Mouse (Mus musculus) limb, embryonic 10.5 days (tissue): Measurements from ENCODE around the gene Smurf1. TPM values are rescaled to one million over a fixed set of nuclear protein-coding genes. Genes with fewer than 3 reads are reported as not detected.

Experiments used
- DNase-seq: peaks from one replicate; pipeline ENCODE4 v3.0.0-alpha.2; 2017; ENCODE audit warnings: low spot score
- H3K27ac ChIP-seq: fragments of 300-500 bp; sonication (generic); 2 replicates; pipeline ENCODE4 v1.5.1; 2016; ENCODE audit warnings: mild to moderate bottlenecking
- H3K27me3 ChIP-seq: fragments of 300-500 bp; sonication (generic); 2 replicates; pipeline ENCODE4 v1.6.1; 2016; ENCODE audit warnings: low read depth, mild to moderate bottlenecking; ENCODE audit not compliant: poor library complexity, severe bottlenecking
- H3K36me3 ChIP-seq: fragments of 300-500 bp; sonication (generic); 2 replicates; pipeline ENCODE4 v1.6.1; 2016; ENCODE audit warnings: mild to moderate bottlenecking, moderate library complexity
- H3K4me1 ChIP-seq: fragments of 300-500 bp; sonication (generic); 2 replicates; pipeline ENCODE4 v1.6.1; 2016
- H3K4me3 ChIP-seq: fragments of 300-500 bp; sonication (generic); 2 replicates; pipeline ENCODE4 v1.5.1; 2016; ENCODE audit warnings: mild to moderate bottlenecking, moderate library complexity
- H3K9me3 ChIP-seq: fragments of 300-500 bp; sonication (generic); replicated peaks from 2 replicates; pipeline ENCODE4 v1.6.1; 2016; ENCODE audit warnings: mild to moderate bottlenecking
- WGBS: fragments of 180-500 bp; shearing (Covaris S2); methylation state at CpG from one replicate; pipeline ENCODE4 v1.1.7; 2016; 5-methylcytosine and 5-hydroxymethylcytosine counted together
- polyA plus RNA-seq: library from polyadenylated mRNA; unstranded; fragments of >200 nt; fragmentation: Nextera tagmentation; extraction: Ambion mirVana; gene quantifications from 2 replicates; pipeline ENCODE4 v1.2.1, GENCODE M21; 2016

Smurf1 gene
- polyA plus RNA-seq, 1 experiment from 2014 or later: 19.4 TPM

DNA sequence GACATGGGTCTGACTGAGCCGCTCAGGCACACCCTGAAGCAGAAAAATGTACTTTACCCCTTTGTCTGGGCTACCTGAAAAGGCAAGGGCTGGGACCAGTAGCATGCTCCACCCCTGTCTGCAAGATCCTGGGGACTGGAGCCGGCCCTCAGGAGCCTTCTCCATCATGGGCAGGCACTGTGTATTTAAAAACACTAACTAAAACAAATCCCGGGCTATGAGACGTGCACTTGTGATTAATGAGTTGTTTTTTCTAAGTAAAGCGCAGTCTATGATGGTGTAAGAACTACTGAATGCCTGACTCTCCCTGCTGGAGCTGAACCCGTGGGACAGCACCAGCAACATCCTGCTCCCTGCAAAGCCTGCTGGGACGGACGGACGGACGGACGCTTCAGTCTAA is 17.2 kb downstream of the Smurf1 start:
- no peaks in the 10 kb centered on the region for H3K36me3 ChIP-seq
- no peak overlapping the region for H3K27ac ChIP-seq
- H3K9me3 ChIP-seq: no peaks in the 10 kb centered on the region
- WGBS: 75% methylated on average over 11 of the region's 11 CpGs
- H3K4me1 ChIP-seq: peaks cover 7% of the 10 kb centered on the region
- H3K27me3 ChIP-seq: no peaks in the 10 kb centered on the region
- no peak for DNase-seq
- no peak overlapping the region for H3K4me3 ChIP-seq

DNA sequence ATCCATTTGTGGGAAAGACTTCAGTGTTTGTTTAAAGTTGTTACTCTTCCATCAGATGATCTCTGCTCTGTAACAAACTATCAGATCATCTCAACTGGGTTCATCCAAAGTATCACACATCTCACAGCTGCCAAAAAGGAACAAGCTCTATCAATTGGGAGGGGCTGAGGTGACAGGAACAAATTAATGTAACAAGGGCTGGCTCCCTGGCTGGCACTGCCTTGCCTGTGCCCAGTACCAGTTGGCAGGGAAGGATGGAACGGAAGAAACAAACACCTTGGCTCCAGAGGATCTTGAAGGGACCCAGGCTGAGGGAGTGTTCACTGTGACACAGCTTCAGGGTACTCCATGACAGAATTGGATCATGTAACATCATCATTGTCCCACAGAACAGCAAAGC is 17.6 kb downstream of the Smurf1 start:
- no peak overlapping the region for H3K27ac ChIP-seq
- no peak for DNase-seq
- peaks cover 9% of the 10 kb centered on the region for H3K4me1 ChIP-seq
- WGBS: 78% methylated on average over 1 of the region's 1 CpGs
- no peak overlapping the region for H3K4me3 ChIP-seq
- no peaks in the 10 kb centered on the region for H3K27me3 ChIP-seq
- H3K36me3 ChIP-seq: no peaks in the 10 kb centered on the region
- H3K9me3 ChIP-seq: no peaks in the 10 kb centered on the region

DNA sequence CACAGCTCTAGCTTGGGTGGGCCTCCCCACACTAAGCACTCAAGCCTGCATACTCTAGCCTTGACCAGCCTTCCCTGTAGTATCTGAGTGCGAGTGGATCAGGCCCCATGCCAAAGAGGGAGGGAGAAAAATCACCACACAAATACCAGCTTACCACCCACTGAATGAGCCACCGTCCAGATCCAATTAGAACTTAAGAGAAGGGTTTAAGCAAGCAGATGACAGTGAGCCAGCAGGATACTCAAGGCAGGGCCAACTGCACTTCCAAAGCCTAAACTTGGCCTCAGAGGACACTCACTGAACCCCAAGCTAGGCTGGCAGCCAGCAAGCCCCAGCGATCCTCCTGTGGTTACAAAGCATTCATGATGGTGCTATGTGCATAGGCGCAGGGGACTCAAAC is 19.6 kb downstream of the Smurf1 start:
- H3K4me1 ChIP-seq: peaks cover 10% of the 10 kb centered on the region
- no peak overlapping the region for H3K4me3 ChIP-seq
- H3K36me3 ChIP-seq: no peaks in the 10 kb centered on the region
- no peaks in the 10 kb centered on the region for H3K27me3 ChIP-seq
- no peak for DNase-seq
- no peak overlapping the region for H3K27ac ChIP-seq
- H3K9me3 ChIP-seq: no peaks in the 10 kb centered on the region
- WGBS: 94% methylated on average over 4 of the region's 4 CpGs

DNA sequence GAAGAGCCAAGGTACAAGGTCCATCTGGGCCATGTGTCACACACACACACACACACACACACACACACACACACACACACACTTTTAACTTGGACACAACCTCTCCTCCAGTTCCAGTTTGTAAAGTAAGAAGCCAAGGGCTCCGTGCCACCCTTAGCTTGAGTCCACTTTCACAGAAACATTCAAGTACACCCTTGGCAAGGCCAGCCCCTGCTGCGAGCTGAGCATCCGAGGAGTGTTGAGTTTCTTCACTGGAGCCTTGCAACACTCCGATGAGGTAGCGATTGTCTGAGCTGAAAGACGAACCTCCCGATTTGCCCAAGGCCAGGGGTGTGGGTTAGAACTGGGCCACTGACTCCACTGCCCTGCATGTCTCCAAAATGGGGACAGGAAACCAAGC is 20.7 kb downstream of the Smurf1 start:
- Histone ChIP-seq H3K4me3 (no peak overlapping the region), H3K9me3 (no peaks in the 10 kb centered on the region), H3K27ac (no peak overlapping the region), H3K36me3 (no peaks in the 10 kb centered on the region), H3K27me3 (no peaks in the 10 kb centered on the region), H3K4me1 (peaks cover 11% of the 10 kb centered on the region)
- no peak for DNase-seq
- 90% methylated on average over 7 of the region's 7 CpGs for WGBS

DNA sequence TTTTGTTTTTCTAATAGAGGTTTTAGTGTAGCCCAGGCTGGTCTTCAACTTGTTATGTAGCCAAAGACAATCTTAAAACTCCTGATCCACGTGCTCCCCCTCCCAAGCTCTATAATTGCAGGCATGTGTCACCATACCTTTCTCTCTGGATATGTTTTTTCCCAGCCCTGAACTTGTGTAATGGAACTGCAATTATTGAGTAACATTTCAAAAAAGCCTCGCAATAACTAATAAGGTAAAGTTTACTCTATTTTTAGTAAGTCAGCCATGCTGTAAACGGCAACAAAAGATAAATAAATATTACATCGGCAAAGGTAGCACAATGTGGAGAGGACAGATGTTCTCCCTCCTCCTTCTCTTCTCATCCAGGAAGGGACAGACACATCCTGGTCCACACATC is 21.3 kb downstream of the Smurf1 start:
- WGBS: 90% methylated on average over 4 of the region's 4 CpGs
- H3K4me1 ChIP-seq: peaks cover 11% of the 10 kb centered on the region

DNA sequence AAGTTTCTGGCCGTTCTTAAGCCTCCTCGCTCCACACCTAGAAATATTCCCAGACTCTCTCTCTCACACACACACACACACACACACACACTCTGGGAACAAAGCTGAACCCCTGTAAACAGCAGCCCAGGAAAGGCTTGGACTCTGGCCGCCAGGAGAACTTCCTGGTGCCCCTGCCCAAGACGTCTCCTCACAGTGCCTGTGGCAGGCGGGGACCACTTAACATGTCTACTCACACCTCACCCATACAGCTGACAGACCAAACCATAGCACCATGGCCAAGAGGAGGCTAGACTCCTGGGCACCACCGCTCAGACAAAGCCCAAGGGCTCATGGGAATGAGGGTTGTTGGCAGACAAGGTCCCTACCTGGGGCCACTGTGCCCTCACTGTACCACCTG is 22.3 kb downstream of the Smurf1 start:
- no peak overlapping the region for H3K4me3 ChIP-seq
- no peaks in the 10 kb centered on the region for H3K36me3 ChIP-seq
- H3K27ac ChIP-seq: no peak overlapping the region
- H3K4me1 ChIP-seq: peaks cover 8% of the 10 kb centered on the region
- WGBS: 85% methylated on average over 6 of the region's 6 CpGs
- H3K27me3 ChIP-seq: no peaks in the 10 kb centered on the region
- H3K9me3 ChIP-seq: no peaks in the 10 kb centered on the region
- DNase-seq: no peak

More for the DNA sequence above, 21.3 kb downstream of the Smurf1 start:
- Histone ChIP-seq H3K4me3 (no peak overlapping the region), H3K9me3 (no peaks in the 10 kb centered on the region), H3K27ac (no peak overlapping the region), H3K36me3 (no peaks in the 10 kb centered on the region), H3K27me3 (no peaks in the 10 kb centered on the region)
- no peak for DNase-seq

DNA sequence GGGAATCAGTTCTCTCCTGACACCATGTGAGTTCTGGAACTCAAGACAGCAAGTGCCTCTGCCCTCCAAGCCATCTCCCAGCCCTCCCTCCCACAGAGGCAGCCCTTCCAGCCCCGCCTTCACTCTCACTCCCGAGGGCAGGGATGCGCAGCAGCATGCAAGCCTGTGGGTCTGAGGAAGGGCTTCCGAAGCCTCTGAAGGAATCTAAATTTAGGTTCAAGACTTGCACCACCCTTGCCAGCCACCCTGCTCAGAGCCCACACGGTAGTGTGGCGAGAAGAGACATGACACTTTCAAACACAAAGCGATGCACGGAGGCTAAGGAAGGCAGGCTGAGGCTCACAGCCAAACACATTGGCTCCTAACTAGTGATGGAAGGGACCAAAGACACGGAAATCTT is 23.2 kb downstream of the Smurf1 start:
- Histone ChIP-seq H3K9me3 (no peaks in the 10 kb centered on the region), H3K27me3 (no peaks in the 10 kb centered on the region), H3K4me3 (no peak overlapping the region), H3K36me3 (no peaks in the 10 kb centered on the region), H3K27ac (no peak overlapping the region), H3K4me1 (peaks cover 5% of the 10 kb centered on the region; the same call in 1 of the 2 replicates)
- 71% methylated on average over 9 of the region's 9 CpGs for WGBS
- DNase-seq: no peak

DNA sequence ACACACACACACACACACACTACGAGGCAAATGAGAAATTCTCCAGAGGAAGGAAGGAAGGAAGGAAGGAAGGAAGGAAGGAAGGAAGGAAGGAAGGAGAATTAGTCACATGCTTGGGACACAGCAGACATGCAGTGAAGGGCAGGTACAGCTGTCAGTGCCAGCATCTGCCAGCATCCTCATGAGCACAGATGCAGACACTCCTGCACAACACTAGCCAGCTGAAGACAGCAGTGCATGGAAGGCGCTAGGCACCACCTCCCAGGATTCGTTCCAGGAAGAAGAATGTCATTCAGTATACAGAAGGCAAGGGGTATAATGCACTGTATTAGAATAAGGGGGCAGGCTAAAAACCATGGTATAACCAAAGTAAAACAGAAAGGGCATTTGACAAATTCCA is 24.7 kb downstream of the Smurf1 start:
- peaks cover 11% of the 10 kb centered on the region; the same call in 1 of the 2 replicates for H3K4me1 ChIP-seq
- 80% methylated on average over 3 of the region's 3 CpGs for WGBS
- no peak for DNase-seq
- H3K36me3 ChIP-seq: no peaks in the 10 kb centered on the region
- H3K27ac ChIP-seq: no peak overlapping the region
- no peak overlapping the region for H3K4me3 ChIP-seq
- H3K27me3 ChIP-seq: no peaks in the 10 kb centered on the region
- H3K9me3 ChIP-seq: no peaks in the 10 kb centered on the region

DNA sequence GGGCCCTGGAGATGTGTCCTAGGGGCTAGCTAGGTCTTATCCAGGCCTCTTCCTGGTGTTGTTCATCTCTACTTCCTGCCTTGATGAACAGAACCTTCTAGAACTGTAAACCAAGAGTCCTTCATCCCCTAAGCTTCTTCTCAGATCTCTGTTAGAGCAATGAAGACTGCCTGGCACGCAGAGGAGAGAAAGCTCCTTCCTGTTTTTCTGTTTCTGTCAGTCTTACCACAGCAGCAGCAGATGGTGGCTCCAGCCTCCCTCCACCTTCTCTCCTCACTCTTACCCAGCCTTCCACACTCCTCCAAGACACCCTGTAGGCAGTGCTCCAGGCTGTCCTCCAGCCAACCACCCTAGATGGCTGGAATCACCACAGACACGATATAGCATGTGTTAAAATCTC is 28.3 kb downstream of the Smurf1 start:
- no peaks in the 10 kb centered on the region for H3K9me3 ChIP-seq
- 91% methylated on average over 2 of the region's 2 CpGs for WGBS
- no peaks in the 10 kb centered on the region for H3K36me3 ChIP-seq
- DNase-seq: no peak
- no peak overlapping the region for H3K4me3 ChIP-seq
- peaks cover 31% of the 10 kb centered on the region for H3K4me1 ChIP-seq
- no peaks in the 10 kb centered on the region for H3K27me3 ChIP-seq
- no peak overlapping the region for H3K27ac ChIP-seq

DNA sequence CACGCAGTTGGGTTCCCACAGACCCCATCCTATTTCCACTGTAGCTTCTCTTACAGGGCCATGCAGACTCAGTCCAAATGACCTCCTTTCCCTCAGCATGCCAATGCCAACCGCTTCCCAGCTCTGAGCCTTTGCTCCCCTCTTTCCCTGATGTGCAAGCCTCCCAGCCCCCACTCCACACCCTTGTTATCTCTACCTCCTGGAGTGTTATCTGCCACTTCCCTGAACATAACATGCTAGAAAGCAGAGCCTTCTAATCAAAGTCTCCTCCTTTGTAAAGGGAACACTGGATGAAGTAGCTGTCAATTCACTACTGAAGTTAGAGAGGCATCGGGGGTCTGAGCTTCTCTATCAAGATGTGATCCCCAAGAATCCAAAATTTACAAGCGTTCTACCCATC is 32.2 kb downstream of the Smurf1 start:
- no peak for DNase-seq
- Histone ChIP-seq H3K27ac (no peak overlapping the region), H3K36me3 (no peaks in the 10 kb centered on the region), H3K4me1 (peaks cover 42% of the 10 kb centered on the region), H3K27me3 (no peaks in the 10 kb centered on the region), H3K4me3 (no peak overlapping the region), H3K9me3 (no peaks in the 10 kb centered on the region)
- 71% methylated on average over 4 of the region's 4 CpGs for WGBS

DNA sequence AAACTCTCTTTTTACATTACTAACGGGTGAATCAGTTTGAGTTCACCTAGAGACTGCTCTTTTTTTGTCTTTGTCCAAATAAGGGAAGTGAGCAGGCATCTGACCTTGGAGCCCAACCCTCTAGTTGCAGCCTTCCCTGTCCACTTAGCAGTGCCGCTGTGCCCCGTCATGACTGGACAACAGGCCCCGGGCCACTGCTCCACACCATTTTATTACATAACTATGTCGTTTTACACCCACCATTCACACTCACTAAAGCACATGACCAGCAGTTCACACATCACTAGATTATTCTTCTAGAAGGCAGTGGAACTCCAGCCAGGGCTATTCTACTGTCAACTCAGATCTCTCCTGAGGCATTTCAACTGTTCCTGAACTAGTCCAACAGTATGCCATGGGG is 33.8 kb downstream of the Smurf1 start:
- Histone ChIP-seq H3K27me3 (no peaks in the 10 kb centered on the region), H3K36me3 (no peaks in the 10 kb centered on the region), H3K9me3 (no peaks in the 10 kb centered on the region), H3K4me3 (no peak overlapping the region), H3K27ac (no peak overlapping the region), H3K4me1 (peaks cover 40% of the 10 kb centered on the region)
- no peak for DNase-seq
- WGBS: 84% methylated on average over 5 of the region's 5 CpGs

DNA sequence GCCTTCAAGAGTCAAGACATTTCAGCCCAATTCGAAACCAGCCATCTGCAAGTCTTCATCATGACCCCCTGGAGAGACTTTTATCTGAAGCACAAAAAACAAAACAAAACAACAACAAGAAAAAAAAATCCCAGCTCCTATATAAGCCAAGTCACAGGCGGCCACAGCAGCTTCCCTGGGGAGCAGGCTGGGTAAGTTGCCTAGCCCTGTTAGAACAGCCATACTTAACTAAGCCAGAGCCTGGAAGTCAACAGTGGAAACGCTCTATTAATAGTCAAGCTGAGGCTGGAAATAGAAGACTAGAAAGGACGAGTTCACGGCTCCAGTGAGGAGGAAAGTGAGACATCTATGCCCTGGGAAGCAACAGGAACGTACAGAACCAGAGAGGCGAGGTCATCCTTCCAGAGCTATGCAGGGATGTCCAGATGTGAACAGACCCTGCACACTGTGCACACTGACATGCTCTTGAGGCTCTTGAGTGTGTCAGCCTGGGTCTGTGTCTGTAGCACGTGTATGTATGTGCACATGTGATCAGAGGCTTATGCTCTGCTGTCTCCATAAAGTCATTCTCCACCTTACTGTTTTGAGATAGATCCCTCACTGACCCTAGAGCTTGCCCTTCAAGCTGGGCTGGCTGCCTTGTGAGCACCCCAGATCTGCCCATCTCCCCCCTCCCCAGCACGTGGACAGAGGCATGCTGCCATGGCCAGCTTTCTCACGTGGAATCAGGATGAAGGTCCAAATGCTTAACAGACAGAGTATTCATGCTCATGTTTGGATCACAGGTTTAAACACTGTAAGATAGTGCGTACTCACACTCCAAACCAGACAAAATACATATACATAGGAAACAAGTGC is 36.6 kb downstream of the Smurf1 start:
- H3K4me1 ChIP-seq: peaks cover 23% of the 10 kb centered on the region
- H3K36me3 ChIP-seq: no peaks in the 10 kb centered on the region
- 74% methylated on average over 11 of the region's 11 CpGs for WGBS
- H3K4me3 ChIP-seq: no peak overlapping the region
- no peaks in the 10 kb centered on the region for H3K9me3 ChIP-seq
- H3K27me3 ChIP-seq: no peaks in the 10 kb centered on the region
- DNase-seq: no peak
- no peak overlapping the region for H3K27ac ChIP-seq

DNA sequence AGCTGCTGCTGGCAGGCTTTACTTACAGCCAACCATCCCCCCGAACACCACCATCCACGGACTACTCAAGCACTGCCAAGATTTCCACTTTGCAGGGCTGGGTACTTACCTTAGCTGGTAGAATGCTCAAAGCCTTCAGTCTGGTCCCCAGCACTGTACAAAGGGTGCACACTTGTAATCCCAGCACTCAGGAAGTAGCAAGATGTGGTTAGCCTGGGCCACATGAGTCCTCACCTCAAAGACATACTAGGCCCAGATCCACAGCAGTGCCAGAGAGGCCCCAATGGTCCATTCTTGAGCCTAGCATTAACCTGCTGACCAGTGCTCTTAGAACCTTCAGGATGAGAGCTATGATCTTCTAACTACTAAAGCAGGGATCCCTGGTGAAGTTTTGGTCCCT is 39.4 kb downstream of the Smurf1 start:
- Histone ChIP-seq H3K4me3 (no peak overlapping the region), H3K27ac (no peak overlapping the region), H3K27me3 (no peaks in the 10 kb centered on the region), H3K36me3 (no peaks in the 10 kb centered on the region), H3K4me1 (peaks cover 36% of the 10 kb centered on the region), H3K9me3 (no peaks in the 10 kb centered on the region)
- DNase-seq: no peak
- WGBS: 96% methylated on average over 2 of the region's 2 CpGs

DNA sequence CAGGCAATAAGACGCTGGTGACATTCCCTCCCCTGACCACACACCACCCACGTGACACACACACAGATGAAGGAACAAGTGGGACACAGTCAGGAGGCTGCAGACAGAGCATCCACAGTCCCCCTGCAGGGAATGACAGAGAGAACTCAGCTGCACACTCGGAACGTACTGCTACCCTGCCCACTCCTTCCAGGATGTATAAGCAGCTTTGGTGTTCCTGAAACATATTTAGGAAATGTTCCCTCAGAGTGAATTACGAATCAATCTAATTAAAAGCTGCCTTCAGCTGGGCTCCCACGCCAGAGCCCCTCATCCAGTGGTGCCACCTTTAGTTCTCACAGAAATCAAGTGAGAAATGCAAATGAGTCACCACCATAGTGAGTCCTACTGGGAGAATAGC is 42.3 kb downstream of the Smurf1 start:
- H3K27me3 ChIP-seq: no peaks in the 10 kb centered on the region
- 46% methylated on average over 6 of the region's 6 CpGs for WGBS
- H3K9me3 ChIP-seq: no peaks in the 10 kb centered on the region
- no peak for DNase-seq
- H3K4me3 ChIP-seq: no peak overlapping the region
- H3K27ac ChIP-seq: no peak overlapping the region
- no peaks in the 10 kb centered on the region for H3K36me3 ChIP-seq
- H3K4me1 ChIP-seq: peaks cover 44% of the 10 kb centered on the region
